Mouse (Mus musculus): Measurements from ENCODE around the gene Gm48551. TPM values are rescaled to one million over a fixed set of nuclear protein-coding genes. Genes with fewer than 3 reads are reported as not detected.

Gm48551 gene
- polyA plus RNA-seq, 1 experiment from 2014 or later: 8.2 TPM

DNA sequence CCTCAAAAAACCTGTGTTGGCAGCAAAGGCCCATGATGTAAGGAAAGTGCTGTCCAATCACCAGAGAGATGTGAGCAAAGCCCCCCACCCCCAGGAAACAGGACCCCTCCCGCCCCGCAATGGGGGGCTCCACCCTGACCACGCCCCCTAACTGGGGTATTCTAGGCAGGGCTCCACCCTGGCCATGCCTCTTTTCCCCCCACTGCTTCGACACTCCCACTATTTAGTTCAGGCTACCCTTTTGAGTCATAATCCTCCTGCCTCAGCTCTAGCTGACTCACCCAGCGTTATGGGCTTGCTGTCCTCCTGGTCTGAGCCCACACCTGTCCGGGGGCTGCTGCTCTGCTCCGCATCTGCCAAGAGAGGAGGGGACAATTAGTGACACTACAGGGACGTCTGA lies 25.1 kb downstream of the Gm48551 start:
- H3K4me1 ChIP-seq (replicated peaks): peaks cover 87% of the 10 kb centered on the region
- H3K9me3 ChIP-seq: no peaks in the 10 kb centered on the region
- H3K36me3 ChIP-seq: peaks cover 42% of the 10 kb centered on the region
- H3K9ac ChIP-seq: no peak overlapping the region; the same call in 1 of the 2 replicates
- 13% methylated on average over 8 of the region's 8 CpGs for WGBS
- H3K27ac ChIP-seq (replicated peaks): peak overlapping the region; percentile 61
- peak overlapping the region; percentile 1; the same call in 1 of the 2 replicates for H3K4me3 ChIP-seq
- peaks cover 22% of the 10 kb centered on the region for H3K27me3 ChIP-seq
- no peak for ATAC-seq (ENCODE audit: low read depth)
- H3K4me2 ChIP-seq: peak overlapping the region; percentile 22; the same call in 1 of the 2 replicates

DNA sequence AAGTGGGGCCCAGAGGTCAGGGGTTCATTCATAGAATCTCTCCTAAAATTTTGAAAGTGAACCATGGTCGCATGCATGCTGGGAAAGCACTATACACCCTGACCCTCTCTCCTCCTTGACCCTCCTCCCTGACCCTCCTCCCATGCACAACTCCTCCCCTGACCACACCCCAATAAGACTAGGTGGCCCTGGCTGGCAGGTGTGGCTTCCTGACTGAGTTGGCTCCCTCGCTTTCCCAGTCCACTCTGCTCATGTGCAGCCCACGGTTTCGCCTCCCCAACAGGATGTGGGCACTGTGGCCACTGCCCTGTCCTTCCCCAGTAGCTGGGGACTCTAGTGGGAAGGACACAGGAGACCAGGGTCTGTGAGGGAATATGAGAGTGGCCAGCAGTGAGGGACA lies 26.1 kb downstream of the Gm48551 start:
- 64% methylated on average over 4 of the region's 4 CpGs for WGBS
- H3K9me3 ChIP-seq: no peaks in the 10 kb centered on the region
- H3K4me2 ChIP-seq: peak overlapping the region; percentile 22; the same call in 1 of the 2 replicates
- ATAC-seq (ENCODE audit: low read depth): no peak
- peaks cover 22% of the 10 kb centered on the region for H3K27me3 ChIP-seq
- peaks cover 97% of the 10 kb centered on the region for H3K4me1 ChIP-seq (replicated peaks)
- peak overlapping the region; percentile 14 for H3K9ac ChIP-seq
- H3K36me3 ChIP-seq: peaks cover 40% of the 10 kb centered on the region
- no peak overlapping the region for H3K4me3 ChIP-seq
- peak overlapping the region; percentile 88 for H3K27ac ChIP-seq (replicated peaks)

DNA sequence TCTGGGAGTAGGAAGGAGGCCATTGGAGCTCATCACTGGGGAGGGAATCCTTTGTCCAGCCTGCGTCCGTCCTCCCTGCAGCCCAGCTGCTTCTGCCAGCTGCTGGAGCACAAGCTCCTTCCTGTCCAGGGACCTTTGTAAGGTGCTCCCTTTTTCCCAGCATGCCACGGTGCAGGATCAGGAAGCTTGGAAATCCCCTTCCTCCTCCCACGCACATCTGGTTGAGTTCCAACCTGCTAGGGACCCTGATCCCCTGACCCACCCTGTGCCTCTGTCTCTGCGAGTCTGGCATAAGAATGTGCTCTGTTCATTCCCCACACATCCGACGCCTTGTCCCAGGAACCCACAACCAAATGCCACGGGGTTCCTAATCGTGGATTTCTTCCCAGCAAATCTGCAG lies 26.7 kb downstream of the Gm48551 start:
- no peaks in the 10 kb centered on the region for H3K9me3 ChIP-seq
- H3K27me3 ChIP-seq: peaks cover 22% of the 10 kb centered on the region
- H3K4me1 ChIP-seq (replicated peaks): peaks cover 100% of the 10 kb centered on the region
- H3K4me2 ChIP-seq: peak overlapping the region; percentile 22; the same call in 1 of the 2 replicates
- H3K9ac ChIP-seq: peak overlapping the region; percentile 0; the same call in 1 of the 2 replicates
- no peak overlapping the region for H3K4me3 ChIP-seq
- no peak for ATAC-seq (ENCODE audit: low read depth)
- 68% methylated on average over 9 of the region's 9 CpGs for WGBS
- peaks cover 34% of the 10 kb centered on the region for H3K36me3 ChIP-seq
- peak overlapping the region; percentile 88 for H3K27ac ChIP-seq (replicated peaks)

DNA sequence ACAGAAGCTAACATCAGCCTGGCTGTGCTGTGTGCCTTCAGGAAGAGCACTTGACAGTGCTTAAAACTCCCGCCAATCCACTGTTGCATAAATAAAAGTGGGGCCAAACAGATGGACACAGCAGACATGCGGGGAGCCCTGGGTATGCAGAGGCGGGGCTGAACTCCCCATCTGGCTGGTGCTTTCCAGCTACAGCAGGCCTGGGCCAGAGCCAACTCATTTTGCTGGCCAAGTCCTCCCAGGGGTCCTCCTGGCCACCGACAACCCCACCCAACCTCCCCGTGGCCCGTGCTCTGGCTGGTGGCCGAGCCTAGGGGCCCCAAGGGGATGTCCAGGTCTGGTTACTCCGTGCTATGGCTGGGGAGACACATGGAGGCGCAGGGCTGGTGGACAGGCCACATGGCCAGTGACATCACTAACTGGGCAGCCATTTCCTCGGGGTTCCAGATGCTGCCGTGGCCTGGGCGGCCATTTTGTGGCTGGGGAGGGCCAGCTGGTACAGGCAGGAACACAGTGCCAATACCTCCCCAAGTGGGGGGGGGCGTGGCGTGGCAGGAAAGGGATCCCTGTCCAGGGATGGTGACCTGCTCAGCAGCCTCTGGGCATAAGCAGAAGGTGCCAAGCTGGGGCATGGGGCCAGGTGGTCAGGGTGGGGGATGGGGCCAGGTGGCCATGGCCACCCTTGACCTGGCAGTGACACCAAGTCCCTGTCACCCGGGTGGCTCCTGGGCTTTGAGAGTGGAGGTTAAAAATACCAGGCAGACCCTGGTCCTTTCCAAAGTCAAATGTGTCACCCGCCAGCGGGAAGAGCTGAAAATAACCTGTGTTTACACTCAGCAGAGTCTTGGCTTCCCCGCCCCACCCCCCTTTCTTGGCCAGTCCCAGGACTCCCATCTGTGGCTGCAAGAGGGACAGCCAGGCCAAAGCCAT lies 27.5 kb downstream of the Gm48551 start:
- H3K27ac ChIP-seq (replicated peaks): peak overlapping the region; percentile 88
- H3K27me3 ChIP-seq: peaks cover 17% of the 10 kb centered on the region
- WGBS: 55% methylated on average over 18 of the region's 18 CpGs
- no peak overlapping the region for H3K4me2 ChIP-seq
- peaks cover 100% of the 10 kb centered on the region for H3K4me1 ChIP-seq (replicated peaks)
- peak overlapping the region; percentile 0 for H3K9ac ChIP-seq
- H3K4me3 ChIP-seq: no peak overlapping the region
- H3K36me3 ChIP-seq: peaks cover 26% of the 10 kb centered on the region
- no peaks in the 10 kb centered on the region for H3K9me3 ChIP-seq
- no peak for ATAC-seq (ENCODE audit: low read depth)

DNA sequence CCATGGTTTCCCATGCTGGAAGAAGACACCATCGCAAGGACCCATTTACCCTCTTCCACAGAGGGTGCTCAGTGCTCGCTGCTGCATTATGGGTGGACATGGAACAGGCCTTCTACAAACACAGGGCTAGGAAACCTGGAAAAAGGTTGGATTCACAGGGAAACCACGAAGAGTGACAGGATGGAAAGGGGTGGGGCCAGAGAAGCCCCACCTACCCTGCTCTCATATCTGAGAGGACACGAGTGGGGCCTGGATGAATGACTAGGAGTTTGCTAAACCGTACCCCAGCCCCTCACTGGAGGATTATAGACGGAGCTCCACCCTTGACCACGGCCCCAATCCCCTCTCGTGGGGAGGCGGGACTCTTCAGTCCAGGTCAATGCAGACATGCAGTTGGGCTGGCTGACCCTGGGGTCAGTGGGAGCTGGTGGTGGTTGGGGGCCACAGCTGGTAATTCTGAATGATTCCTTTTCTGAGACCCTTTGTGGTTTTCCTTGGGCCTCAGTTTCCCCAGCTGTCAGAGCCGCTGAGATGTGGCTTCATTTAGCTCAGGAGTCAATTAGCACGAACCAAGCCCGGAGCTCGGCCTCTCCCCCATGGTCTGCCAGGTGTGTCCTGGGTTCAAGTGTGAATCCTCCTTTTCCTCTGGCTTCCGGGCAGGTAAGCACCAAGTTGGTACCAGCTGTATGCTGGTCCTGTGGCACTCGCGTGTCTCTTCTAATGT lies 28.5 kb downstream of the Gm48551 start:
- peaks cover 19% of the 10 kb centered on the region for H3K36me3 ChIP-seq
- peaks cover 8% of the 10 kb centered on the region for H3K27me3 ChIP-seq
- H3K9me3 ChIP-seq: no peaks in the 10 kb centered on the region
- no peak for ATAC-seq (ENCODE audit: low read depth)
- WGBS: 78% methylated on average over 16 of the region's 16 CpGs
- peak overlapping the region; percentile 88 for H3K27ac ChIP-seq (replicated peaks)
- H3K4me2 ChIP-seq: no peak overlapping the region
- no peak overlapping the region for H3K4me3 ChIP-seq
- H3K9ac ChIP-seq: no peak overlapping the region
- H3K4me1 ChIP-seq (replicated peaks): peaks cover 100% of the 10 kb centered on the region

DNA sequence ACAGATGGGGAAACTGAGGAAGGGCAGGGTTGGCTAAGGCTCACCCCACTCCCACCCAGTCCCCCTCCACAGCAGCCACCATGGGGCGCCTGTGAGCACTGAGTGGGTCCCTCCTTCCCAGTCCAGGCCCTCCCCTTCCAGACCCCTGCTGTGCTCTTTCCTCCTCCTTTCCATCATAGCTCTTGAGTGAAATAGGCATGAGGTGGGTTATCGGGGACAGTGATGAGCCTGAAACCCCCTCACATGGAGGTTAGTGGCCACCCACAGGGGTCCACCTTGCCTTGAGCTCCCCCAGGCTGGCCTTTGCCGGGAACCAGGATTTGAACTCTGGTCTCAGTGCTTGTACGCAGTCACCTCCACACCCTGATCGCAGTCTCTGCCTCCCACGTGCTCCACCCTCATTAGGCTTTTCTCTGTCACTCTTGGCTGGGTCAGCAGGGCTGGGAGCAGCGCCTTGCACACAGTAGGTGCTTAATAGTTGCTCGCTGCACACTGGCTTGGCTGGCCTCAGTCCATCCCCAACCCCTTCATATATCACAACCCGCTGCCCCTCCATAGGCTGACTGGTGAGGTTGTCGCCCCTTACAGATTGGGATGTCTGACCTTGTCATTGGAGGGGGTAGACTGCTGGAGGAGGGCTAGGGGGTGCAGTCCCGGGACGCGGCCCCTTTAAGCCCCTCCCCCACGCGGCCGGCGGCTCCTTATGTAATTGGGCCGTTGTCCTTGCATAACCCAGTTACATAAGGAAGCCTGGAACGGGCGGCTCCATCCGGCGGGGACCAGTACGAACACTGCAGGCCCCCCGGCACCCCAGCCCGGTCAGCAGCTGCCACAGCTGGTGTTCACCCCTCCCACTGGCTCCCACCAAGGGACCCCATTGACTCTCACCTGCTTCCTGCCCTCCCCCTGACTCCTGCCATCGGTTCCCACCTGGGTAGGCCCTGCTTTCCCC lies 29.3 kb downstream of the Gm48551 start:
- peak overlapping the region; percentile 35 for H3K9ac ChIP-seq
- H3K4me3 ChIP-seq: 0 out of 2 replicates have a peak overlapping the region, but pooled peaks have one; percentile 4
- H3K4me2 ChIP-seq: peak overlapping the region; percentile 32
- no peaks in the 10 kb centered on the region for H3K9me3 ChIP-seq
- ATAC-seq (ENCODE audit: low read depth): no peak
- H3K4me1 ChIP-seq (replicated peaks): peaks cover 100% of the 10 kb centered on the region
- H3K27me3 ChIP-seq: no peaks in the 10 kb centered on the region; the same call in 1 of the 2 replicates
- 0 out of 2 replicates have a peak, but pooled peaks cover 13% of the 10 kb centered on the region for H3K36me3 ChIP-seq
- WGBS: 24% methylated on average over 26 of the region's 26 CpGs
- peak overlapping the region; percentile 88 for H3K27ac ChIP-seq (replicated peaks)

DNA sequence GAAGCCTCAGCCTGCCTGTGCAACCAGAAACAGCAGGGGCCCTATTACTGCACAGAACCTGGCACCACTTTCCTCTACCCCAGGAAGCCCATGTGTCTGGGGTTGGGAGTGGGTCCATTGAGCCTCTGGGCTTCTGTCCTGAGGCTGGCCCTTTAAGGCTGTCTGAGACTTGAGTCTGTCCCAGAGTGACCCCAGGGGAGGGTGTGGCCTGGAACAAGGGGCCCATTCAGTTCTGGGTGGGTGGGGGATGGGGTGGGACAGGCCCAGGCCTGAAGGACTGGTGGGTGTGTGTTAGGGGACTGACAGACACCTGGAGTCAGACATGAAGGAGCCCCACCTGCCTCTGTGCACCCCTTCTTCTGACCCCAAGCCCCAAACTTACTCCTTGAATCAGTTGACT lies 30.4 kb downstream of the Gm48551 start:
- H3K9ac ChIP-seq: no peak overlapping the region
- no peak for ATAC-seq (ENCODE audit: low read depth)
- no peak overlapping the region for H3K4me3 ChIP-seq
- H3K9me3 ChIP-seq: no peaks in the 10 kb centered on the region
- no peaks in the 10 kb centered on the region for H3K27me3 ChIP-seq
- H3K36me3 ChIP-seq: 0 out of 2 replicates have a peak, but pooled peaks cover 17% of the 10 kb centered on the region
- H3K27ac ChIP-seq (replicated peaks): peak overlapping the region; percentile 88
- peaks cover 98% of the 10 kb centered on the region for H3K4me1 ChIP-seq (replicated peaks)
- peak overlapping the region; percentile 32; the same call in 1 of the 2 replicates for H3K4me2 ChIP-seq

DNA sequence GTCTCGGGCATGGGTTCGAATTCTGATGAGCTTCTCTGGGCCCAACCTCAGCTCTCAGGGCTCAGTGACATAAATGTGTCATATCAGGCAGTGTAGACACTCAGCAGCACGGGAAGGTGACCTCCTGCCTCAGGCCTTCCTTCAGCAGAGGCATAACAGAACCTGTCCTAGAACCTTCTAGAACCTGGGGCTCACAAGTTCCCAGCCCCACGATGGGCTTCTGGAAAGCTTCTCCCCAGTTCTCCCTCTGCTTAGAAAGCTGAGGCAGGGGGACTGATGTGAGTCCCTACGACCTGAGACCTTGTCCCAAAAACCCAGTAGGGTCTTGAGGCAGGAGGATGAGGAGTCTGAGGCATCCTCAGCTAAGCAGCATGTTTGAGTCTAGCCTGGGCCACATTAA lies 30.9 kb downstream of the Gm48551 start:
- H3K27ac ChIP-seq (replicated peaks): peak overlapping the region; percentile 88
- 70% methylated on average over 5 of the region's 5 CpGs for WGBS
- H3K4me3 ChIP-seq: no peak overlapping the region
- no peak overlapping the region for H3K4me2 ChIP-seq
- peaks cover 21% of the 10 kb centered on the region; the same call in 1 of the 2 replicates for H3K36me3 ChIP-seq
- H3K4me1 ChIP-seq (replicated peaks): peaks cover 94% of the 10 kb centered on the region
- no peaks in the 10 kb centered on the region for H3K27me3 ChIP-seq
- no peak for ATAC-seq (ENCODE audit: low read depth)
- no peaks in the 10 kb centered on the region for H3K9me3 ChIP-seq
- no peak overlapping the region for H3K9ac ChIP-seq

DNA sequence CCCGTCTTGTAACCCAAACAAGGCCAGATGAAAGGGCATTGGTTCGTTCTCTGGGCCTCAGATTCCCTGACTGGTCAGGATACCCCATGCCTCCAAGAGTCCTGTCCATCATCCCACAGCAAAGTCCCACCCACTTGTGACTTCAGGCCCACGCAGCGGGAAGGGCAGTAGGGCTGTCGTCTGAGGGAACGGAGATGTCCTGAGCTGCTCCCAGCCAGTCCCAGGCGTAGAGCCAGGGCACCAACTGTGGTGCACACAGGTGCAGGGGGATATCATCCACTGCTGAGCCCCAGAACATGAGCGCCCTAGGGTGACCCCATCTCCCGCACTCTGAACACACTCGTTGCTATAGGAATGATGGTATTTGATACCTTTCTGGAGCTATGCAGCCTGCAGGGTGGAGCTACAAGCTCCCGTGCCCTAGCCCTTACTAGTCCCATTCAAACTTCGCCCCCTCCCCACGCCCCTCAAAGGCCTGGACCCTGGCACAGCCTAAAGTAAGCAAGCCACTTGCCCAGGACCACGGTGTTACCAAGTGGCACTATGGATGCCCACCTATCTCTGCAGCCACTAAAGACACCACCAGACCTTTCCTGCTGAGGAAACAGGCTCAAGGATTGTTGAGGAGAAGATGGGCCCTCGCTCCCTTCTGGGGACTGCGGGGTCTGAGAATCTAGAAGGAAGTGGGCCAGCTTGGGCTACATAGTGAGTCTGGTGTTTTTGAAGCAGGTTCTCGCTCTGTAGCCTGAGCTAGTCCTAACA lies 31.5 kb downstream of the Gm48551 start:
- Histone ChIP-seq H3K4me1 (replicated peaks) (peaks cover 88% of the 10 kb centered on the region), H3K4me2 (no peak overlapping the region), H3K27ac (replicated peaks) (peak overlapping the region; percentile 88), H3K36me3 (peaks cover 26% of the 10 kb centered on the region; the same call in 1 of the 2 replicates), H3K9ac (0 out of 2 replicates have a peak overlapping the region, but pooled peaks have one; percentile 45), H3K9me3 (no peaks in the 10 kb centered on the region), H3K27me3 (no peaks in the 10 kb centered on the region), H3K4me3 (no peak overlapping the region)
- 69% methylated on average over 17 of the region's 17 CpGs for WGBS
- no peak for ATAC-seq (ENCODE audit: low read depth)

DNA sequence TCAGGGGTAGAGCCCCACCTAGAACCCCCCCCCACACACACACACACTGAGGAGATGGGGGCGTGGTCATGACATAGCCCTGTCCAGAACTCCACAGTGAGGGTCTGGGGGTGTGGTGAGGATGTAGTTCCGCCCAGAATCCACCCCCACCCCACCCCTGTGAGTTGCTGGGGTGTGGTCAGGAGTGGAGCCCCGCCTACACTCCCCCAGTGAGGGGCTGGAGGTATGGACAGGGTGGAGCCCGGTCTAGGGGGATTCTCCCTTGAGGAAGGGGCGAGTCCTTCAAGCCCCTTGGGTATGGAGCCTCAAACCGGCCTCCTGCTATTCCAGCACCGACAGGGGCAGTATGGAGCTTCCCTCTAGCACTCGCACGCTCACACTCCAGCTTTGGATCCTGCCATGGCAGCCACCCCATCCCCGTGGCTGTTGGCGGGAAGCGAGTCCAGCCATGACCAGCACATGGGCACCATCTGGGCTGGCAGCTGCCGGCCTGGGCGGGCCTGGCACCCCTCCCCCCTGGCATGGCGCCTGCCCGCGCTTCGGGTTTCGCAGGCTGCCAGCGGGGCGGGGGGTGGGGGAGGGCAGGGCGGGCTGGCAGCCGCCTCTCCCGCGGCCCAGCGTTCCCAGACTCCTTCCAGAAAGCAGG lies 32.4 kb downstream of the Gm48551 start:
- peaks cover 78% of the 10 kb centered on the region for H3K4me1 ChIP-seq (replicated peaks)
- peak overlapping the region; percentile 57 for H3K9ac ChIP-seq

More for the DNA sequence above, 32.4 kb downstream of the Gm48551 start:
- Histone ChIP-seq H3K9me3 (no peaks in the 10 kb centered on the region), H3K36me3 (peaks cover 26% of the 10 kb centered on the region; the same call in 1 of the 2 replicates), H3K27me3 (no peaks in the 10 kb centered on the region), H3K27ac (replicated peaks) (peak overlapping the region; percentile 88), H3K4me2 (peak overlapping the region; percentile 49), H3K4me3 (peak overlapping the region; percentile 9; the same call in 1 of the 2 replicates)
- peak; percentile 59 for ATAC-seq (ENCODE audit: low read depth)
- WGBS: 2% methylated on average over 26 of the region's 26 CpGs

All from neural tube, embryonic 13.5 days (tissue).